Mouse (Mus musculus) small intestine, adult 2 months (tissue): Measurements from ENCODE around the gene Bcar1. TPM values are rescaled to one million over a fixed set of nuclear protein-coding genes. Genes with fewer than 3 reads are reported as not detected.

Experiments used
- H3K27ac ChIP-seq: fragments of 200-500 bp; 2 replicates; pipeline ENCODE4 v1.5.1; 2012; ENCODE audit warnings: low read depth, low read length, control low read depth, inconsistent platforms; ENCODE audit not compliant: insufficient read depth
- H3K27me3 ChIP-seq: fragments of 200-500 bp; 2 replicates; pipeline ENCODE4 v1.6.1; 2012; ENCODE audit warnings: mild to moderate bottlenecking, moderate library complexity, low read length, inconsistent platforms; ENCODE audit not compliant: control insufficient read depth, insufficient read depth
- H3K36me3 ChIP-seq: fragments of 200-500 bp; 2 replicates; pipeline ENCODE4 v1.6.1; 2012; ENCODE audit warnings: mild to moderate bottlenecking, low read length, control low read depth, inconsistent platforms; ENCODE audit not compliant: control insufficient read depth, insufficient read depth
- H3K4me1 ChIP-seq: fragments of 200-500 bp; 2 replicates; pipeline ENCODE4 v1.6.1; 2012; ENCODE audit warnings: low read length, inconsistent platforms, mixed read lengths; ENCODE audit not compliant: control insufficient read depth, insufficient read depth, insufficient read length
- H3K4me3 ChIP-seq: fragments of 200-500 bp; 2 replicates; pipeline ENCODE4 v1.5.1; 2012; ENCODE audit warnings: low read depth, mild to moderate bottlenecking, control low read depth, inconsistent platforms, low read length, moderate library complexity
- CTCF ChIP-seq: fragments of 200-500 bp; IDR thresholded peaks from 2 replicates; pipeline ENCODE4 v1.5.1; 2012; ENCODE audit warnings: low read depth, mild to moderate bottlenecking, control low read depth, inconsistent platforms, low read length, moderate library complexity, mixed read lengths; ENCODE audit not compliant: insufficient replicate concordance, insufficient read length; ENCODE audit errors: extremely low read depth
- POLR2A ChIP-seq: fragments of 200-500 bp; IDR thresholded peaks from 2 replicates; pipeline ENCODE4 v1.6.1; 2012; ENCODE audit warnings: low read depth, mild to moderate bottlenecking, control low read depth, inconsistent platforms, low read length, moderate library complexity
- WGBS: fragments of 180-500 bp; shearing (Covaris S2); methylation state at CpG from one replicate; pipeline ENCODE4 v1.1.7; 2018; 5-methylcytosine and 5-hydroxymethylcytosine counted together
- polyA plus RNA-seq: library from polyadenylated mRNA; depleted of rRNA; stranded (reverse); fragments of >200 nt; gene quantifications from 2 replicates; pipeline ENCODE4 v1.2.3, GENCODE M21; 2012

Bcar1 gene
- polyA plus RNA-seq, 1 experiment = 251 TPM

- Histone ChIP-seq H3K4me3 (no peak overlapping the region), H3K27me3 (no peaks in the 10 kb centered on the region), H3K4me1 (no peaks in the 10 kb centered on the region), H3K27ac (no peak overlapping the region), H3K36me3 (no peaks in the 10 kb centered on the region)
- TF ChIP-seq POLR2A = no peak
- no peak for TF ChIP-seq CTCF
- 28% methylated on average over 6 of the region's 6 CpGs for WGBS
Measured at GRCm38 (mm10) chr8:111693261-111693741, 50.3 kb downstream of the Bcar1 start.

- Histone ChIP-seq H3K27ac (no peak within 1 kb of the TSS), H3K27me3 (no peaks in the 10 kb centered on the region), H3K4me1 (no peaks in the 10 kb centered on the region), H3K36me3 (no peaks in the 10 kb centered on the region), H3K4me3 (no peak within 1 kb of the TSS)
- 76% methylated on average over 2 of the region's 2 CpGs for WGBS
- TF ChIP-seq CTCF (no peak), POLR2A (no peak)
Measured at GRCm38 (mm10) chr8:111690960-111691445, 52.6 kb downstream of the Bcar1 start, which contains the start of gene Ctrb1. Gene Ctrb1, minus strand, starts transcription at chr8:111691010.

- H3K27ac ChIP-seq = no peak overlapping the region
Measured at GRCm38 (mm10) chr8:111686881-111687280, 56.7 kb downstream of the Bcar1 start.

GRCm38 (mm10) chr8:111682521-111682920 is 61.1 kb downstream of the Bcar1 start:
- Histone ChIP-seq H3K27me3 (no peaks in the 10 kb centered on the region), H3K27ac (no peak overlapping the region), H3K36me3 (no peaks in the 10 kb centered on the region), H3K4me3 (no peak overlapping the region), H3K4me1 (no peaks in the 10 kb centered on the region)
- 41% methylated on average over 9 of the region's 9 CpGs for WGBS
- no peak for TF ChIP-seq CTCF
- TF ChIP-seq POLR2A = no peak

More at GRCm38 (mm10) chr8:111686881-111687280, 56.7 kb downstream of the Bcar1 start:
- WGBS = 79% methylated on average over 13 of the region's 13 CpGs
- Histone ChIP-seq H3K36me3 (no peaks in the 10 kb centered on the region), H3K27me3 (no peaks in the 10 kb centered on the region), H3K4me3 (no peak overlapping the region), H3K4me1 (no peaks in the 10 kb centered on the region)
- no peak for TF ChIP-seq POLR2A
- TF ChIP-seq CTCF = no peak

- Histone ChIP-seq H3K4me1 (no peaks in the 10 kb centered on the region), H3K27ac (no peak overlapping the region), H3K4me3 (no peak overlapping the region), H3K27me3 (no peaks in the 10 kb centered on the region), H3K36me3 (no peaks in the 10 kb centered on the region)
- 64% methylated on average over 11 of the region's 11 CpGs for WGBS
- TF ChIP-seq CTCF (no peak), POLR2A (no peak)
Measured at GRCm38 (mm10) chr8:111681153-111681552, 62.5 kb downstream of the Bcar1 start.

GRCm38 (mm10) chr8:111680423-111681028 is 63.1 kb downstream of the Bcar1 start:
- no peak for TF ChIP-seq POLR2A
- no peak overlapping the region for H3K4me3 ChIP-seq
- H3K27ac ChIP-seq = no peak overlapping the region
- no peaks in the 10 kb centered on the region for H3K36me3 ChIP-seq
- no peaks in the 10 kb centered on the region for H3K4me1 ChIP-seq
- no peaks in the 10 kb centered on the region for H3K27me3 ChIP-seq
- WGBS = 52% methylated on average over 17 of the region's 17 CpGs

GRCm38 (mm10) chr8:111678848-111679247 is 64.8 kb downstream of the Bcar1 start:
- Histone ChIP-seq H3K4me1 (no peaks in the 10 kb centered on the region), H3K4me3 (no peak overlapping the region), H3K27me3 (no peaks in the 10 kb centered on the region), H3K27ac (no peak overlapping the region), H3K36me3 (no peaks in the 10 kb centered on the region)
- TF ChIP-seq CTCF (no peak), POLR2A (no peak)
- WGBS = 93% methylated on average over 7 of the region's 7 CpGs
